Mouse (Mus musculus): Measurements from ENCODE around the gene Egr2. TPM values are rescaled to one million over a fixed set of nuclear protein-coding genes. Genes with fewer than 3 reads are reported as not detected.

Egr2 gene
- polyA plus RNA-seq, 1 experiment = 3.9 TPM

- no peaks in the 10 kb centered on the region for H3K27me3 ChIP-seq (replicated peaks)
- H3K36me3 ChIP-seq (replicated peaks; ENCODE audit: low read length) = no peaks in the 10 kb centered on the region
- peaks cover 6% of the 10 kb centered on the region for H3K4me1 ChIP-seq
- H3K4me3 ChIP-seq (replicated peaks) = no peak overlapping the region
- H3K9me3 ChIP-seq = no peaks in the 10 kb centered on the region
- TF ChIP-seq FLI1 (IDR thresholded peaks at IDR 0.05; ENCODE audit: low read length) = no peak
- no peak for TF ChIP-seq GATA1 (IDR thresholded peaks at IDR 0.05; ENCODE audit: borderline replicate concordance, low read length)
Measured at GRCm38 (mm10) chr10:67585873-67586610, 50.8 kb downstream of the Egr2 start.

Other genes starting within 250 kb of the Egr2 start
- gene Ado, start 13.5 kb downstream of the Egr2 start, polyA plus RNA-seq (2012; ENCODE audit: insufficient read depth, low replicate concordance) = 9.0 and 19.8 TPM in 2 replicates

Measured in megakaryocyte, embryonic 14.5 days (primary cell).